Mouse (Mus musculus) heart, adult 9 months (tissue): ENCODE results near the gene Stpg4.

Source experiments
- DNase-seq, 2 experiments: peaks; one replicate each; pipeline ENCODE4 v3.0.0; 2022; ENCODE audit warnings: low spot score in 2 of 2

Stpg4 gene

GRCm38 (mm10) chr17:87427511-87427910 is at the start of gene Stpg4:
TSS of gene Stpg4 (minus strand) at chr17:87427741.
- DNase-seq: no peak

DNA sequence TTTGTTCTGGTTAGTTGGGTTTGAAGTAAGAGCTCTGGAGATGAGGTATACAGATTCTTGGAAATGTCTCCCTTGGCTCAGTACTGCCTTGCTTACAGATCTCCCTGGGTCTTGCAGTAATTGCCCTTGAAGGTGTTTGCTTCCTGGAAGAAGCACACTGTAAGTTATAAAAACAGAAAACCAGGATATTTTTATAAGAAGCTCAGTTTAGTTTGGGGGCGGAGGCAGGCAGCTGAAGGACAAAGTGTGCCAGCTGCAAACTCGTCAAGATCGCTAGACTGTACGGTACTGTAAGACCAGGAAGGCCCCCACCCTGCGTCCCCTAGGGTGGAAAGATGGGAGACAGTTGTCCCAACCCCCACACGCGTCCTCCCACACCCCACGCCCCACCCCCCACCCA is 47.8 kb upstream of the Stpg4 start:
- no peak for DNase-seq

GRCm38 (mm10) chr17:87474501-87474795 is 46.9 kb upstream of the Stpg4 start:
- DNase-seq: peak in 1 of 2 experiments; percentile 16

GRCm38 (mm10) chr17:87473736-87474500 is 46.4 kb upstream of the Stpg4 start:
- DNase-seq: peak; percentile 19 to 28

DNA sequence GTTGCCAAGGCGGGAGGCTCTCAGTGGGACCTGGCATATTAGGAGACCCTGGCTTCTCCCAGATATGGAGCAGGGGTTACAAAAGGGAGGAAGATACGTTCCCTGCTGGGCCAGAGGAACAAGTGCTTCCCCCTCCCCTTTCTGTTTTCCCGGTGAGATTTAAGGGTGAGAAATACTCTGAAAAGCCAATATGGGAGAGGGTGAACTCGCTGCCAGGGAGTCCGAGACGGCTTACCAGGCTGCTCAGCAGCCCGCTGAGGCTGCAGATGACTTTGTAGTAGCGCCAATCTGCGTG is 45.8 kb upstream of the Stpg4 start:
- DNase-seq: no peak

DNA sequence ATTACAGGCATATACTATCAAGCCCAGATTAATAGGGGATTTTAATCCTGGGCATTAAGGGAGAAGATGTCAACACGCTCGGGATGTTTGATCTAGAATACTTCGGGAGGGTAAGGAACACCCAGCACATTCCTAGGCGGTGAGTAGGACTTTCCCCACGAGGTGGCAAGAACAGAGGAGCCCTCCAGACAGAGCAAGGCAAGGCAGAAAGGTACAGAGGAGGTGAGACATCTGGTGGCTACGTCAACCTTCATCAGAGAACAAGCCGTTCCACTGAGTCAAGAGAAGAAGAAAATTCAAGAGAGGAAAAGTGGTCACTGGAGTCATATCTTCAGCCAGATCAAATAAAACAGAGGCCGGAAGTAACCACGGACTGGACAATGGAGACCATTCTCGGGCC is 45.3 kb upstream of the Stpg4 start:
- no peak for DNase-seq

- no peak for DNase-seq
These were observed 44.1 kb upstream of the Stpg4 start for GRCm38 (mm10) chr17:87471661-87472060.

- no peak for DNase-seq
These were observed 43.3 kb upstream of the Stpg4 start for GRCm38 (mm10) chr17:87470797-87471196.

DNA sequence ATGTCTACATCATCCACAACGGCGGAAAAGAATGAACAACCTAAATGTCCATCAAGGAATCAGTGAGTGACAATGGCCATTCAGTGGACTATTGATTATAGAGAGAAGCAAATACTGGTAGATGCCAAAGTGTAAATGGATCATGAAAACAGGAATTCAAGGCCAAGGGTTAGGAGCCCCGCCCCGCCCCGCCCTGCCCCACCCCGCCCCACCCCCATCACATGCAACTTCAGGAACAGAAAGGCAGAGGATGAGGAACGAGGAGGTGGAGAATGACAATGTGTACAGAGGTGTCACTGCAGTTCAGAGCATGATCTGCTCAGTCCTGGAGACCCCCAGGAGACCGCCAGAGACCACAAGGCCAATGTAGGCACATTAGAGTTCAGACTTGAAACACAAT is 42.7 kb upstream of the Stpg4 start:
- no peak for DNase-seq

DNA sequence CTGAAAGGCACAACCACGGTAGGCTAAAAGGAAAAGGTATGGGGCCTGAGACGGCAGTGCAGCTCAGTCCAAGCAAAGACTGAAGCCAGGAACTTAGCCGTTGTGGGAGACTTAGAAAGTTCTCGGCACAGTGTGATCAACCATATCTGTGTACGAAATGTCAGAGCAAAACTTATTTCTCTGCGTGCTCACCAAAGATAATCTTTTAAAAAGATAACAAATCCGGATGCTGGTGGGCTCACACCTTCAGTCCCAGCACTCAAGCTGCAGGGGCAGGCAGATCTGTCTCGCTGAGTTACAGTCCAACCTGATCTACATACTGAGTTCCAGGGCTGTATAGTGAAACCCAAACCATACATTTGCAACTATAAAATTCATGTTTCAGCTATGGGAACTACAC is 41.9 kb upstream of the Stpg4 start:
- DNase-seq: no peak

DNA sequence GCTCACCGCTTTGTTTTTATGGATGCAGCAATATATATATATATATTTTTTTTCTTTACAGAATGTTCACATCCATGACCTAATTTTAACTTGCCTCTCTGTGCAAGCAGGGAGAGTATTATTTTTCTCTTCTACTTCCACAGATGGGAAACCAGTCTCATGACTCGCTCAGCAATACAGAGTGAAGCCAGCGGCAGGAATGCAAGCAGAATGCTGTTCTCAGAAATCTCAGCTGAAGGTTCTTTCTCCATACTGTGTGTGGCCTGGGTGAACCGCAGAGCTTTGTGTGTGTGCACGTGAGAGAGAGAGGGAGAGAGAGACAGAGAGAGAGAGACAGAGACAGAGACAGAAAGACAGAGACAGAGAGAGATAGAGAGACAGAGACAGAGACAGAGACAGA is 41.1 kb upstream of the Stpg4 start:
- DNase-seq: no peak

- DNase-seq: no peak
These were observed 34.0 kb upstream of the Stpg4 start for GRCm38 (mm10) chr17:87461499-87461896.

DNA sequence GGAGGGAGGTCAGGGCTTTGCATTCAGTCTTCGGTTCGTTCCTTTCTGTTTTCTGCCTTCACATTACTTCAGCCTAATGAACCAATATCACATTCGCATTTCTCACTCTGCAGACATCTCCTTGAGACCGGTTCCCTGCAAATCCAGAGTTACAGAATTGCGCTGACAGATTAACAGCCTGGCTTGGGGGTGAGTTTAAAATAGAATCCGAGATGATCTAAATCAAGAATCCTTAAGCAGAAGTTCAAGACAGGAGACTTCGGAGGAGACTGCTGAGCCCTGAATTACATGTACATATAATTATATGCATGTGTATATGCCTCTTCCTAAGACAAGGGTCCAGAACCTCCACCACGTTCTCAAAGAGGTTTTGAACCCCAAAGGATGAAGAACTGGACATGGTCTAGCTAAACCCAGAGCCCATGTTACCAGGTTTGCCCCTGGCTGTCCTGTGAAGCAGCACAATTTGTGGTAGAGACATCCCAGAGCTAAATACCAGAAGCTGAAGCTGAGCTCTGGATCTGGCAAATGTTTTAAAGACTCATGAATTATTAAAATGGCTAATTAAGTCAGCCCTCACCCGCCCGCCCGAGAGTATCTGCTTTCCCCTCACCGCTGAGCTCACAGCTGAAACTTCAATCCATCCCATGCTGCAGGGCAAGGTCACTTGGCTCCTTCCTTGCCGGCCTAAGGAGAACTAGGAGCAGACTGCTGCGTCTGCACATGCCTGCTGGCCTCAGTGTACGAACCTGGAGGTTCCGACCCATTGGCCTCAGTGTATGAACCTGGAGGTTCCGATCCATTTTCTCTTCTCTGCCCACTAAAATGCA is 33.3 kb upstream of the Stpg4 start:
- DNase-seq: no peak

GRCm38 (mm10) chr17:87459750-87460668 is 32.5 kb upstream of the Stpg4 start:
- DNase-seq: no peak

- DNase-seq: peak; percentile 57 to 59
These were observed 31.6 kb upstream of the Stpg4 start for GRCm38 (mm10) chr17:87458911-87459749.

- DNase-seq: no peak
These were observed 30.4 kb upstream of the Stpg4 start for GRCm38 (mm10) chr17:87457961-87458360.

DNA sequence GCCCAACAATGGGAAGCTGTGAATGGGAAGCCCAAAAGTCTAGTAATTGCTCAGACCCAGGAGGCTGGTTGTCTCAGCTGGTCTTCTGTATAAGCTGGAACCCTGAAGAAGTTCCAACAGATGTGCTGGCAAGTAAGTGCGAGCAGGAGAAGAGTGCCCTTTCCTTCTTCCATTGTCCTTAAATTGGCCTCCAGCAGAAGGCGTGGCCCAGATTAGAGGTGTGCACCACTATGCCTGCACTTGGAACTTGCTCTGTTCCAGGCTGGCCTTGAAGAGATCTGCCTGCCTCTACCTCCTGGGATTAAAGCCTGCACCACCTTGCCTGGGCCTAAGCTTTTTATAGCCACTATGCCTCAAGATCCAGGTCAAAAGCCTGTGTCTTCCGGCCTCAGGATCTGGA is 26.6 kb upstream of the Stpg4 start:
- no peak for DNase-seq

DNA sequence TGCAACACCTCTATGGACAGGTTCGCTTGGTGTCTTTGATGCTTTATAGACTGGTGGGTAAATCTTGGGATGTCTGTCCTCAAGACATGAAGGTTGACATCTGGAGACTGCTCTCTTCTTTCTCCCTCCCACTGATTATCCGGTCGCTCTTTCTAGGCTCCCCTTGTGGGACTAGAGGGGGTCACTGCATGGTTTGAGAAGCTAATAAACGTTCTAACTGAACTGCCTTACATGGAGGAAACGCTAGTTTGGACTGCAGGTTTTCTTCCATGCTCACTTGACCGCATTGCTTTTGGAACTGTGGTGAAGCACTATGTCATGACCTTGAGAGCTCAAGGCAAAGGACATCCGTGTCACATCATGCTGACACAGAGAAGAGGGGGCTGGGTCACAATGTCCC is 25.8 kb upstream of the Stpg4 start:
- no peak for DNase-seq

- no peak for DNase-seq
These were observed 21.3 kb upstream of the Stpg4 start for GRCm38 (mm10) chr17:87448881-87449280.

DNA sequence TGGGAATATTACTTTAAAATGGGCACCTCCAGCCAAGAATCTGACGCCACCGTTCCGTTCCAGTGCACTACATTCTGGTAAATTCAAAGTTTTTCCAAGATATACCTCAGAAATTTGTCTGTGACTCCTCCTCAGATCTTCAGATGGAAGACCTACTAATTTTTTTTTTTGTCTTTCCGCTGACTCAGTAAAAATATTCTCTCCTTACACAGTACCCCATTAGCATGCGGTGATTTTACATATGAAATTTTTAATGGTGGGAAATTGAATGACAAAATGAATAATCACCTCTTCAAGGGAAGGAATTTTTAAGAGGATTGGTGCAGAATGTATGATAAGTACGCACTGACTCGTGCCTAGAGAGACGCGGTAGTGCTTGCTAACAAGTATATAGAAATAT is 20.8 kb upstream of the Stpg4 start:
- DNase-seq: no peak

DNA sequence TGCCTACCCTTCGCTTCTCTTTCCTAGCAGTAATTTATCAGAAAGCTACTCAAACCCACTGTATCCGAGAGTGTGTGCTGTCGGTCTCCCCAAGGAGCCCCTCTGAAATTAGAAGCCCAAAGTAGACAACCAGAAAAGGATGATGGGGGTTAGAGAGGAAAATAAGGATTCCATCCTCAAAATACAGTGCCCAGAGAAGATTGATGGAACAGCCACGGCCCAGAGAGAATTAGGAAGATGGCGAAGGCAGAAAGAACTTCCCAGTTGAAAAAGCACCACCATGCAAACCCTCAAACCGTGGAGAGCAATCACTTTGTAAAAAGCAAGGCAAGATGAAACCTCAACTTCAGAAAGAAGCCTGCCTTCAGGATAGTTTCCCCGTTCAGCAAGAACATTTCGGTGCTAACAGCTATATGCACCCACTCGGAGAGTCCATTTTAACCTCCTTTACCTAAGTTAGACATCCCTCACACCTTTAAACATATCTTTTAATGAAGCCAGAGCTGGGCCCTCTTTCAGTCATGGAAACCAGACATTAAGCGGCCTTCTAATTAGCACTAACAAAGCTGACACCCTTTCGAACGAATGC is 20.2 kb upstream of the Stpg4 start:
- no peak for DNase-seq
